Mouse (Mus musculus): ENCODE results near the gene Ppfibp2. TPM values are rescaled to one million over a fixed set of nuclear protein-coding genes. Genes with fewer than 3 reads are reported as not detected.
A peak's percentile ranks its signal among the peaks of the same experiment; 100 is the strongest.

The Ppfibp2 gene
- polyA plus RNA-seq, 1 experiment from 2014 or later, result 3.2 TPM

DNA sequence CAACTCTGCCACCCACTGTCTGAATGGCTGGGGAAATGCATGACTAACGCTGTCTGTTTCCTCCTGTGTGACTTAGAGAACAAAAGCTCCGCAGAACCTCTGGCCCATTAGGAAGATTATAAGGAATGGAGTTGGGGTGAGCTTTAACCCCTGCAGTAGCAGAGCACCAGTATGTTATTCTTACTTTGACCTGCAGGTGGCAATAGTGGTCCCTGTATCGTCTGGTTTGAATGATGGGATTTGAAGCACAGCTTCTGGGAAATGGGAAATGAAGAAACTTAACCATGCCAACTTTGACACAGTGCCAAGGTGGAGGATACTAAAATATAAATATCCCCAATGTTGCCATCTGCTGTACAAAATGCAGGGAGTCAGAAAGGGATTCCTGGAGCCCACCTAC, 154.3 kb downstream of the Ppfibp2 start:
- Histone ChIP-seq H3K4me1 (no peaks in the 10 kb centered on the region), H3K4me3 (no peak overlapping the region), H3K4me2 (replicated peaks) (no peak overlapping the region), H3K9me3 (no peaks in the 10 kb centered on the region), H3K36me3 (no peaks in the 10 kb centered on the region), H3K9ac (replicated peaks) (no peak overlapping the region), H3K27me3 (no peaks in the 10 kb centered on the region), H3K27ac (replicated peaks) (no peak overlapping the region)
- peak; percentile 35; the same call in 1 of the 2 replicates for ATAC-seq (ENCODE audit: low FRiP score, low read depth)
- WGBS, result 6% methylated on average over 3 of the region's 3 CpGs

GRCm38 (mm10) chr7:107749721-107750120, 154.7 kb downstream of the Ppfibp2 start:
- no peaks in the 10 kb centered on the region for H3K4me1 ChIP-seq
- H3K4me3 ChIP-seq, result no peak overlapping the region
- WGBS, result 90% methylated on average over 4 of the region's 4 CpGs
- H3K27ac ChIP-seq (replicated peaks), result no peak overlapping the region
- no peaks in the 10 kb centered on the region for H3K27me3 ChIP-seq
- H3K4me2 ChIP-seq (replicated peaks), result no peak overlapping the region
- no peaks in the 10 kb centered on the region for H3K36me3 ChIP-seq
- no peak overlapping the region for H3K9ac ChIP-seq (replicated peaks)
- 0 out of 2 replicates have a peak, but pooled peaks have one; percentile 4 for ATAC-seq (ENCODE audit: low FRiP score, low read depth)
- no peaks in the 10 kb centered on the region for H3K9me3 ChIP-seq

- Histone ChIP-seq H3K9ac (replicated peaks) (no peak overlapping the region), H3K4me3 (no peak overlapping the region), H3K4me2 (replicated peaks) (no peak overlapping the region), H3K36me3 (no peaks in the 10 kb centered on the region), H3K27ac (replicated peaks) (no peak overlapping the region), H3K9me3 (no peaks in the 10 kb centered on the region), H3K4me1 (no peaks in the 10 kb centered on the region), H3K27me3 (no peaks in the 10 kb centered on the region)
- 80% methylated on average over 10 of the region's 10 CpGs for WGBS
- ATAC-seq (ENCODE audit: low FRiP score, low read depth), result no peak
These were observed 157.1 kb downstream of the Ppfibp2 start for GRCm38 (mm10) chr7:107752031-107752520.

DNA sequence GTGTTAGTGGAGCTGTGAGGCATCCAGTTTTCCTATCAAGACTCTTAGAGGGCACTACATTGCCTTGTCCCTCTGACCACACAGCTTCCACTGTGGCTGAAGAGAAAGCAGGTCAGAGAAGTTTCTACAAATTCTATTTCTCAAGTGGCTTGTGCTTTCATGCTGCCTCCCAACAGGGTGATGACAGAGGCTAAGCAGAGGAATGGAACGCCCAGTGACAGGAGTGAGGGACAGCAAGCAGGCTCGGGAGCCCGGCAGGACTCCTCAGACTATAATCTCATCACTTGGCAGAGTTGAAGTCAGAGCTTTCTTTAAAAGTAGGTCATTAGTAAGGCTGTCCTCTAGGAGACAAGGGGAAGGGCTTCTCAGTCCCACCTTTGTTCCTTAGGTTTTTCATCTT, 160.9 kb downstream of the Ppfibp2 start:
- no peak overlapping the region for H3K4me3 ChIP-seq
- no peak overlapping the region for H3K4me2 ChIP-seq (replicated peaks)
- ATAC-seq (ENCODE audit: low FRiP score, low read depth), result no peak
- 75% methylated on average over 3 of the region's 3 CpGs for WGBS
- no peak overlapping the region for H3K9ac ChIP-seq (replicated peaks)
- H3K27ac ChIP-seq (replicated peaks), result no peak overlapping the region
- no peaks in the 10 kb centered on the region for H3K36me3 ChIP-seq
- no peaks in the 10 kb centered on the region for H3K27me3 ChIP-seq
- H3K4me1 ChIP-seq, result no peaks in the 10 kb centered on the region
- H3K9me3 ChIP-seq, result no peaks in the 10 kb centered on the region

GRCm38 (mm10) chr7:107756748-107757147, 161.7 kb downstream of the Ppfibp2 start:
- Histone ChIP-seq H3K27ac (replicated peaks) (no peak overlapping the region), H3K4me1 (no peaks in the 10 kb centered on the region), H3K27me3 (no peaks in the 10 kb centered on the region), H3K9ac (replicated peaks) (no peak overlapping the region), H3K4me2 (replicated peaks) (no peak overlapping the region), H3K9me3 (no peaks in the 10 kb centered on the region), H3K4me3 (no peak overlapping the region), H3K36me3 (no peaks in the 10 kb centered on the region)
- 91% methylated on average over 2 of the region's 2 CpGs for WGBS
- ATAC-seq (ENCODE audit: low FRiP score, low read depth), result no peak

GRCm38 (mm10) chr7:107757308-107758151, 162.5 kb downstream of the Ppfibp2 start, which contains the start of gene Cyb5r2:
Gene Cyb5r2, minus strand, starts transcription at chr7:107758032.
- Histone ChIP-seq H3K9ac (replicated peaks) (no peak within 1 kb of the TSS), H3K9me3 (no peaks in the 10 kb centered on the region), H3K27ac (replicated peaks) (no peak within 1 kb of the TSS), H3K4me2 (replicated peaks) (peak within 1 kb of the TSS; percentile 56), H3K36me3 (no peaks in the 10 kb centered on the region), H3K4me1 (no peaks in the 10 kb centered on the region), H3K27me3 (no peaks in the 10 kb centered on the region), H3K4me3 (peak within 1 kb of the TSS; percentile 31)
- ATAC-seq (ENCODE audit: low FRiP score, low read depth), result peak; percentile 85
- 16% methylated on average over 23 of the region's 23 CpGs for WGBS

GRCm38 (mm10) chr7:107770812-107771211, 175.8 kb downstream of the Ppfibp2 start:
- Histone ChIP-seq H3K27ac (replicated peaks) (no peak overlapping the region), H3K4me1 (no peaks in the 10 kb centered on the region), H3K36me3 (no peaks in the 10 kb centered on the region), H3K4me2 (replicated peaks) (no peak overlapping the region), H3K27me3 (no peaks in the 10 kb centered on the region), H3K4me3 (no peak overlapping the region), H3K9me3 (no peaks in the 10 kb centered on the region), H3K9ac (replicated peaks) (no peak overlapping the region)
- no peak for ATAC-seq (ENCODE audit: low FRiP score, low read depth)
- WGBS, result 62% methylated on average over 6 of the region's 6 CpGs

DNA sequence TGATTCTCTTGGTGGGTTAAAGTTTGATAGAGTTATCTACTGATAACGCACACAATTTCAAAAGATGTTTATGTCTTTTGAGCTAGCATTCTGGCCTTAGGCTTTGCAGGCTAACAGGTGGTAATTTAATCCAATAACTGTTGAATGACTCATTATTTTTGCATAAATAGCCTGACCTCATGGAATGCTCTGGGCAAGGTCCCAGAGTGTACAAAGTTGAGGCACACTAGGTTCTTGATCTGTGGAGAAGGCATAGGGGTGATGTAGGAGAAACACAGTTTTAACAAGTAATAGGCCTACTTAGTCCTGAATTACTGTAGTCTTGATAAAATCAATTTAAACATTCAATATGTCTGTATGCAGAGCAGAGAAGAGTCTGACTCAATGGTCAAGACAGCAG, 183.2 kb downstream of the Ppfibp2 start:
- ATAC-seq (ENCODE audit: low FRiP score, low read depth), result no peak
- H3K36me3 ChIP-seq, result no peaks in the 10 kb centered on the region
- H3K27ac ChIP-seq (replicated peaks), result no peak overlapping the region
- H3K27me3 ChIP-seq, result no peaks in the 10 kb centered on the region
- H3K4me3 ChIP-seq, result no peak overlapping the region
- no peak overlapping the region for H3K9ac ChIP-seq (replicated peaks)
- 86% methylated on average over 1 of the region's 1 CpGs for WGBS
- no peak overlapping the region for H3K4me2 ChIP-seq (replicated peaks)
- H3K9me3 ChIP-seq, result no peaks in the 10 kb centered on the region
- no peaks in the 10 kb centered on the region for H3K4me1 ChIP-seq

GRCm38 (mm10) chr7:107779611-107780010, 184.6 kb downstream of the Ppfibp2 start:
- H3K4me2 ChIP-seq (replicated peaks), result no peak overlapping the region
- no peak for ATAC-seq (ENCODE audit: low FRiP score, low read depth)
- no peak overlapping the region for H3K4me3 ChIP-seq
- H3K9ac ChIP-seq (replicated peaks), result no peak overlapping the region
- no peaks in the 10 kb centered on the region for H3K4me1 ChIP-seq
- no peaks in the 10 kb centered on the region for H3K27me3 ChIP-seq
- WGBS, result 47% methylated on average over 4 of the region's 4 CpGs
- H3K36me3 ChIP-seq, result no peaks in the 10 kb centered on the region
- no peak overlapping the region for H3K27ac ChIP-seq (replicated peaks)
- no peaks in the 10 kb centered on the region for H3K9me3 ChIP-seq

GRCm38 (mm10) chr7:107787977-107788620, 193.1 kb downstream of the Ppfibp2 start:
- Histone ChIP-seq H3K27ac (replicated peaks) (no peak overlapping the region), H3K9ac (replicated peaks) (no peak overlapping the region), H3K4me1 (no peaks in the 10 kb centered on the region), H3K9me3 (no peaks in the 10 kb centered on the region), H3K4me3 (no peak overlapping the region), H3K4me2 (replicated peaks) (no peak overlapping the region), H3K36me3 (no peaks in the 10 kb centered on the region), H3K27me3 (no peaks in the 10 kb centered on the region)
- WGBS, result 67% methylated on average over 3 of the region's 3 CpGs
- no peak for ATAC-seq (ENCODE audit: low FRiP score, low read depth)

DNA sequence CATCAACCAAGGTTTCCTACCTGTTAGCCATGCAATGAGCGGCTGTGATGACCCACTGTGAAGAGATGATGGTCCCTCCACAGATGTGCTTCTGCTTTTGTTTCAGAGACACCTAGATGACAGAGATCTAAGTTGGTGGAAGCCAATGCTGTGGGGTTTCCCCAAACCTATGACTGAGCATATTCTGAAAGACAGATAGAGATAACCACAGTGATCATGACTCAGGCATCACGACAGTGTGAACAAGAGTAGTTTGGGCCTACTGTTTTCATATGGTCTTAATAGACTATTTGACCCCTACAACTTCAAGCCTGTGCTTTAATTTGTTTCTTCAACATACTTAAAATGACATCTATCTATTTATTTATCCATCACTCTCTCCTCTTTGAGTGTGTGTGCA, 201.5 kb downstream of the Ppfibp2 start:
- H3K4me3 ChIP-seq, result no peak overlapping the region
- H3K27ac ChIP-seq (replicated peaks), result no peak overlapping the region
- H3K4me1 ChIP-seq, result no peaks in the 10 kb centered on the region
- H3K4me2 ChIP-seq (replicated peaks), result no peak overlapping the region
- ATAC-seq (ENCODE audit: low FRiP score, low read depth), result no peak
- WGBS, result 88% methylated on average over 2 of the region's 2 CpGs
- no peak overlapping the region for H3K9ac ChIP-seq (replicated peaks)
- no peaks in the 10 kb centered on the region for H3K9me3 ChIP-seq
- H3K36me3 ChIP-seq, result no peaks in the 10 kb centered on the region
- no peaks in the 10 kb centered on the region for H3K27me3 ChIP-seq

Measured in midbrain, embryonic 12.5 days (tissue).